Mouse (Mus musculus): ENCODE results near the gene Mctp2. TPM values are rescaled to one million over a fixed set of nuclear protein-coding genes. Genes with fewer than 3 reads are reported as not detected.

Mctp2 gene
- polyA plus RNA-seq, 1 experiment: 0.21 TPM

DNA sequence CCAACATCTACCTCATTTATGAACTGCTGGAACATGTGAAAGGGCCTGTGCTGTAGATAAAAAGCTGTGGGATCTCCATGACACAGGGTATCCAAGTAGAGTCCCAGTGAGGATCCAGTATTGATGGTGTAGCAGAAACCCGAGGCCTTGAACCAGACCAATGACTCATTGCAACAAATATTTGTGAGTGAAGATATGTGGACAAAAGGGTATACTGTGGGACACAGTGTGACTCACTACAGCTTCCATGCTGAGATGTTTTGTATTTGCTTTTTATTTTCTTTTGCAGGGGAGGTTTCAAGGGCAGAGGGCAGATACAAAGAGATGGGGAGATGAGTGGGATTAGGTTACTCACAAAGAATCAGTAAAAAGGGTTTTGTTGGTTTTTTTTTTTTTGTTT is 209.4 kb downstream of the Mctp2 start:
- Histone ChIP-seq H3K4me3 (ENCODE audit: control insufficient read depth, low read depth, low read length) (no peak overlapping the region), H3K27me3 (ENCODE audit: control insufficient read depth, insufficient read depth, low read length) (no peaks in the 10 kb centered on the region), H3K4me1 (ENCODE audit: control insufficient read depth, insufficient read depth, low read length) (no peaks in the 10 kb centered on the region), H3K27ac (ENCODE audit: control insufficient read depth, insufficient read depth, low read depth, low read length) (no peak overlapping the region), H3K36me3 (ENCODE audit: control insufficient read depth, insufficient read depth, low read length) (no peaks in the 10 kb centered on the region)
- no peak for TF ChIP-seq POLR2A (IDR thresholded peaks at IDR 0.05; ENCODE audit: control insufficient read depth, low read depth, low read length)
- no peak for TF ChIP-seq CTCF (IDR thresholded peaks at IDR 0.05; ENCODE audit: control insufficient read depth, insufficient read depth, insufficient replicate concordance, low read depth, low read length)

DNA sequence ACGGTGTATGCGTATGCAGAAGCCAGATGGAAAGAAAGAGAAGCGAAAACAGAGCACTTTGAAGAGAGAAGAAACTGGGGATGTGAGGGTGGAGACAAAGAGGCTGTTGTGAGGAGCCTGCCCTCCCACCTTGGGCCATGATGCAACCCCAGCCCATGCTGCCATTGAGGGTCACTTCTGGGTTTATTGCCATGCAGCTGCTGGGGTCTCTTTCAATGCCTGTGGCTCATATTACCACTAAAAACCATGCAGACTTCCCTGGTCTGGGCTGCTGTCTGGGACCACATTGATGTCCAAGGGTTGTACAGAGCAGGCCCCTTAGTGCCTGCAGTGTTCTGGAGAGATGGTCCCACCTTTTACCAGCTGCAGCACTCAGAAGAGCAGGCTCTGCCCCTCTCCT is 210.0 kb downstream of the Mctp2 start:
- H3K36me3 ChIP-seq (ENCODE audit: control insufficient read depth, insufficient read depth, low read length): no peaks in the 10 kb centered on the region
- no peaks in the 10 kb centered on the region for H3K27me3 ChIP-seq (ENCODE audit: control insufficient read depth, insufficient read depth, low read length)
- TF ChIP-seq POLR2A (IDR thresholded peaks at IDR 0.05; ENCODE audit: control insufficient read depth, low read depth, low read length): no peak
- TF ChIP-seq CTCF (IDR thresholded peaks at IDR 0.05; ENCODE audit: control insufficient read depth, insufficient read depth, insufficient replicate concordance, low read depth, low read length): no peak
- no peaks in the 10 kb centered on the region for H3K4me1 ChIP-seq (ENCODE audit: control insufficient read depth, insufficient read depth, low read length)
- no peak overlapping the region for H3K4me3 ChIP-seq (ENCODE audit: control insufficient read depth, low read depth, low read length)
- H3K27ac ChIP-seq (ENCODE audit: control insufficient read depth, insufficient read depth, low read depth, low read length): no peak overlapping the region

- Histone ChIP-seq H3K27ac (ENCODE audit: control insufficient read depth, insufficient read depth, low read depth, low read length) (no peak overlapping the region), H3K27me3 (ENCODE audit: control insufficient read depth, insufficient read depth, low read length) (no peaks in the 10 kb centered on the region), H3K4me1 (ENCODE audit: control insufficient read depth, insufficient read depth, low read length) (no peaks in the 10 kb centered on the region), H3K4me3 (ENCODE audit: control insufficient read depth, low read depth, low read length) (no peak overlapping the region), H3K36me3 (ENCODE audit: control insufficient read depth, insufficient read depth, low read length) (no peaks in the 10 kb centered on the region)
- no peak for TF ChIP-seq CTCF (IDR thresholded peaks at IDR 0.05; ENCODE audit: control insufficient read depth, insufficient read depth, insufficient replicate concordance, low read depth, low read length)
- no peak for TF ChIP-seq POLR2A (IDR thresholded peaks at IDR 0.05; ENCODE audit: control insufficient read depth, low read depth, low read length)
Measured at GRCm38 (mm10) chr7:72089463-72090175, 216.8 kb downstream of the Mctp2 start.

DNA sequence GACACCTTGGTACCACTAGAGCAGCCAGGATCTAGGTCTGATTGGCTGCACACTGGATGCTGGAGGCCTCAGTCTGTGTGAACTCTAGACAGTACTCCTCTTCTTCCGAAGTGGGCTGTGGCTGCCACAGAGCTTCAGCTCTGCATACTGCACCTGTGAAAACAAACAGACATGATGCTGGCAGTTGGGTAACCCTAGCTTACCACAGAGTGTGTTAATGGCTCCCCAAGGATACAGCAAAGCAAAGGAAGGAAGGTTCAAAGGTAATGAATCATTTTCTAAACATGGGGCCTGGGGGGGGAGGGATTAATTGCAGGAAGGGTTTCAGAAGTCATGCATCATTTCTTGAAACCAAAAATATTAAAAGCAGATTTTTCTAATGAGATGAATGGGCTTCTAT is 225.7 kb downstream of the Mctp2 start:
- Histone ChIP-seq H3K36me3 (ENCODE audit: control insufficient read depth, insufficient read depth, low read length) (no peaks in the 10 kb centered on the region), H3K27me3 (ENCODE audit: control insufficient read depth, insufficient read depth, low read length) (no peaks in the 10 kb centered on the region), H3K4me1 (ENCODE audit: control insufficient read depth, insufficient read depth, low read length) (no peaks in the 10 kb centered on the region), H3K4me3 (ENCODE audit: control insufficient read depth, low read depth, low read length) (no peak overlapping the region), H3K27ac (ENCODE audit: control insufficient read depth, insufficient read depth, low read depth, low read length) (no peak overlapping the region)
- TF ChIP-seq POLR2A (IDR thresholded peaks at IDR 0.05; ENCODE audit: control insufficient read depth, low read depth, low read length) (no peak), CTCF (IDR thresholded peaks at IDR 0.05; ENCODE audit: control insufficient read depth, insufficient read depth, insufficient replicate concordance, low read depth, low read length) (no peak)

DNA sequence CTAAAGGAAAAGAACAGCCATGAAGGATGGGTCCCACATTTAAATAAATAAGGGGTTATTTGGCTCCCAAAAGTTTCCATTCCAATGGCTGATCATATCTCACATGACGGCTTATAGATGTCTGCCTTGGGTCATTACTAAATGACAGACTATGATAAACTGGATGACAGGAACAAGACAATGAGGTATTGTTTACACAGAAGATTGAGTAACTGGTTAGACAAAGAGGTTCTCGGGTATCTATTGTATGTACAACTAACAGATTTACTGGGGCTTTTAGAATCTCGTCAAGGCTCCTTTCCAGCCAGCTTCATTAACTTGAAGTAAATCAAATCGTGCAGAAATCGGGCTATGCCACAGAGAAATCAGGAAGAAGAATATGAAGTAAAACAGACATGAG is 227.5 kb downstream of the Mctp2 start:
- Histone ChIP-seq H3K4me3 (ENCODE audit: control insufficient read depth, low read depth, low read length) (no peak overlapping the region), H3K27me3 (ENCODE audit: control insufficient read depth, insufficient read depth, low read length) (no peaks in the 10 kb centered on the region), H3K36me3 (ENCODE audit: control insufficient read depth, insufficient read depth, low read length) (no peaks in the 10 kb centered on the region), H3K27ac (ENCODE audit: control insufficient read depth, insufficient read depth, low read depth, low read length) (no peak overlapping the region), H3K4me1 (ENCODE audit: control insufficient read depth, insufficient read depth, low read length) (no peaks in the 10 kb centered on the region)
- TF ChIP-seq POLR2A (IDR thresholded peaks at IDR 0.05; ENCODE audit: control insufficient read depth, low read depth, low read length): no peak
- TF ChIP-seq CTCF (IDR thresholded peaks at IDR 0.05; ENCODE audit: control insufficient read depth, insufficient read depth, insufficient replicate concordance, low read depth, low read length): no peak

DNA sequence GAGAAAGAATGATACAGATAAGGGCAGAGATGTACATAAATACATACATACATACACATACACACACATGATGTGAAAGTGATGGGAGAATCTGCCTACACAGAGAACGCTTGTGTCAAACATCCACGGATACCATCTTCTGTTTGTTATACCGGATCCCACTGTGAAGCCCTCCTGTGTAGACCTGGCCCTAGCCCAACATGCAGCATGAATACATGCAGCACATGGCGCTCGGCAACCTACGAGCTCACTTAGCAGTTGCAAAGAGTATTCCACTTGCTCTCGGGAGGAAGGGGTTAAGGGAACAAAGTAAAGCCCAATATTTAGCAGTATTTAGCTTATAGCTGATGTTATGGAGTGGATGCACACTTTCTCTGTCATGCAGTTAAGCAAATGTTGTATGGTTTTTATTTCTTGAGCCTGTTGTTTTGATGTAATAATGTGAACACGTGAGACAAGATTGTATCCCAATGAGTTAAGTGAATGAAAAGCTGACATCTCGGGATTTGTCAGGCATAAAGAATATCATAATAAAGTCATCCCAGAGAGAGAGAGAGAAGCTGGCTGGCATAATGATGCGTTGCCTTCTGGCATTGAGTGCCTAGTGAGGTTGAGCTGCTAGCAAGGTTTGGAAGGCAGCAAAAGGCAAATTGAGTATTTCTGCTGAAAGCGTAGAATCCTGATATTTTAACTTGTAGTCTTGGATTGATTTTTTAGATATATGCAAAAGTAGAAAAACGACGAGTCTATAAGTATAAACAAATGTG is 234.8 kb downstream of the Mctp2 start:
- Histone ChIP-seq H3K4me1 (ENCODE audit: control insufficient read depth, insufficient read depth, low read length) (no peaks in the 10 kb centered on the region), H3K36me3 (ENCODE audit: control insufficient read depth, insufficient read depth, low read length) (no peaks in the 10 kb centered on the region), H3K27me3 (ENCODE audit: control insufficient read depth, insufficient read depth, low read length) (no peaks in the 10 kb centered on the region), H3K4me3 (ENCODE audit: control insufficient read depth, low read depth, low read length) (no peak overlapping the region), H3K27ac (ENCODE audit: control insufficient read depth, insufficient read depth, low read depth, low read length) (no peak overlapping the region)
- TF ChIP-seq POLR2A (IDR thresholded peaks at IDR 0.05; ENCODE audit: control insufficient read depth, low read depth, low read length) (no peak), CTCF (IDR thresholded peaks at IDR 0.05; ENCODE audit: control insufficient read depth, insufficient read depth, insufficient replicate concordance, low read depth, low read length) (no peak)

DNA sequence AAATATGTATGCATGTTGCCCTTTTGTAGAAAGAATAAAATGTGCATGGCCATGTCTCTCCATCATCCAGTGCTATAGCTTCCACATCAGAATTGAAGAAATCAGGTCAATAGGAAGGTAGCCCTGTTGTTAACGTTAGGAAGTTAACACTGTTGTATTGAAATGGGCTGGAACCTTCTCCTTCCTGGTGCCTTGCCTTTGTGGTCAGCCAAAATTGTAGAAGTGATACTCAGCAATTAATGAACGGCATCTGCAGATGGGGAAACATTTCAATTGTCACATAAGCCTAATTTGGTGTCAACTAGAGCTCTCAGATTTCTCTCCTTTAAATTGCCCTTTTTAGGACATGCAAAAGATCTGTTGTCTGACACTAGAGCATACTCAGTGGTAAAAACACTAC is 238.0 kb downstream of the Mctp2 start:
- no peak for TF ChIP-seq CTCF (IDR thresholded peaks at IDR 0.05; ENCODE audit: control insufficient read depth, insufficient read depth, insufficient replicate concordance, low read depth, low read length)
- TF ChIP-seq POLR2A (IDR thresholded peaks at IDR 0.05; ENCODE audit: control insufficient read depth, low read depth, low read length): no peak
- no peak overlapping the region for H3K4me3 ChIP-seq (ENCODE audit: control insufficient read depth, low read depth, low read length)
- no peaks in the 10 kb centered on the region for H3K36me3 ChIP-seq (ENCODE audit: control insufficient read depth, insufficient read depth, low read length)
- H3K27me3 ChIP-seq (ENCODE audit: control insufficient read depth, insufficient read depth, low read length): no peaks in the 10 kb centered on the region
- no peaks in the 10 kb centered on the region for H3K4me1 ChIP-seq (ENCODE audit: control insufficient read depth, insufficient read depth, low read length)
- H3K27ac ChIP-seq (ENCODE audit: control insufficient read depth, insufficient read depth, low read depth, low read length): no peak overlapping the region

Data from testis, adult 2 months (tissue).